Mouse (Mus musculus) forelimb bud, embryonic 11.5 days (tissue): ENCODE results near the gene 5730596B20Rik.
A peak's percentile ranks its signal among the peaks of the same experiment; 100 is the strongest.

Experiments
- DNase-seq: peaks from one replicate; pipeline ENCODE4 v3.0.0-alpha.2; 2012; ENCODE audit warnings: low read depth, low spot score

5730596B20Rik gene

DNA sequence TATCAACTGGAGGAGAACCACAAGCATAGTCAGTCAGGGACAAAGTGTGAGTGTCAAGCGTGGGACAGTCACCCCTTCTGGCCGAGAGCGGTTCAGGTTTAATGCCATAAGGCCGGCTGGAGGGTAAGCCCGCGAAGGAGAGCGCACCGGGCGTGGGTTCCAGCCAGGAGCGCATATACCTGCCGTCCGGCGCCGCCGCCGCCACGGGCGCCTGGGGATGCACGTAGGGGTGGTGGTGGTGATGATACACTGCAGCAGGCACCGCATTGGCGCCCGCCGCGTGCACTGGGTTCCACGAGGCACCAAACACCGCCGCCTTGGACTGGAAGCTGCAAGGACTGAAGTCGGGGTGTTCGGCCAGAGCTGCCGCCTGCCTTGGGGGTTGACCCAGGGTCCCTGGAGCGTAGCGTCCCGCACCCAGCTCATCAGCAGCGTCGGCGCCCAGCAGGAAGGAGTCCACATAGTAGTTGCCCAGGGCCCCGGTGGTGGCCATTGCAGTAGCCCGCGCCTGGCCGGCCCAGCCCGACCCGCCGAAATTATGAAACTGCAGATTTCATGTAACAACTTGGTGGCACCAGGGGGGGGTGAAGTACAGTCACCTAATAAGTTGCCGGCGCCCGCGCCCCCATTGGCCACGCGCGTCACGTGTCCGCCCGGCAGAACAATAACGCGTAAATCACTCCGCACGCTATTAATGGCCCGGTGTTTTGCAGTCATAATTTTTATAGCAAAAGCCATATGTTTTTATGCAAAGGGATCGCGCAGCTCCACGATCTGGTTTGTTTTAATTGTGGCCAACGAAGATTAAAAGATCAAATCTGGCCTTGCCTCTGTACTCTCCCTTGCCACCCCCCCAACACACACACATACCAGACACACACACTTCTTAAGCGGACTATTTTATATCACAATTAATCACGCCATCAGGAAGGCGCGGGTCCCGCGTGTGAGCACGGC is 48.6 kb downstream of the 5730596B20Rik start:
- peak; percentile 96 for DNase-seq

DNA sequence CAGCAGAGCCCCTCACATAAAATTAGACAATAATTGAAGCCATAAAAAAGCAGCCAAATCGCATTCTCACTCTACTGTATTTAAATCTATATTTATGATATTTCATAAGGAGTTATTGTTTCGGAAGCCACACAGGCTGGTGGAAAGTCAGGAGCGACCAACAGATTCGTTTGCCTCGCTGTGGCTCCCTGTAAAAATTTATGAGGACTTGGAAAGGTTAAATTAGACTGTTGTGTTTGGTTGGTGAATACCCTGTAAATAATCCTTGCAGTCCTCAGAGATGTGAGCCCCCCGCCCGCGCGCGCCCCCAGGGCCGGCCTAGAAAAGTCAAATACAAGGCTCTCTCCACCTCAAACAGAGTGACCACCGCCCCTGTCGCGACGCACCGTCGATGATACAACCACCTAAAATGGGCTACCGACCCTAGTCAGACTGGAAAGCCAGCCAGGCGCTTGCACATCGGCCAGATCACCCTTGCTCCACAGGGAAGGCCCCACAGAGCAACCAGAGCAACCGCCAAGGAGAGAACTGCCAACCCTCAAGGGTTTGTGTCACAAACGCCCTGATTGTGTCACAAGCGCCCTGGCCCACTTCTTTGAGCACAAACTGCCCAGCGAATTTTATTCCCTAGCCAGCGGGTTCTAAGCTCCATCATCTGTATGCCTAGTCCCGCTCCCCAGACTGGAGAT is 49.4 kb downstream of the 5730596B20Rik start:
- DNase-seq: no peak

DNA sequence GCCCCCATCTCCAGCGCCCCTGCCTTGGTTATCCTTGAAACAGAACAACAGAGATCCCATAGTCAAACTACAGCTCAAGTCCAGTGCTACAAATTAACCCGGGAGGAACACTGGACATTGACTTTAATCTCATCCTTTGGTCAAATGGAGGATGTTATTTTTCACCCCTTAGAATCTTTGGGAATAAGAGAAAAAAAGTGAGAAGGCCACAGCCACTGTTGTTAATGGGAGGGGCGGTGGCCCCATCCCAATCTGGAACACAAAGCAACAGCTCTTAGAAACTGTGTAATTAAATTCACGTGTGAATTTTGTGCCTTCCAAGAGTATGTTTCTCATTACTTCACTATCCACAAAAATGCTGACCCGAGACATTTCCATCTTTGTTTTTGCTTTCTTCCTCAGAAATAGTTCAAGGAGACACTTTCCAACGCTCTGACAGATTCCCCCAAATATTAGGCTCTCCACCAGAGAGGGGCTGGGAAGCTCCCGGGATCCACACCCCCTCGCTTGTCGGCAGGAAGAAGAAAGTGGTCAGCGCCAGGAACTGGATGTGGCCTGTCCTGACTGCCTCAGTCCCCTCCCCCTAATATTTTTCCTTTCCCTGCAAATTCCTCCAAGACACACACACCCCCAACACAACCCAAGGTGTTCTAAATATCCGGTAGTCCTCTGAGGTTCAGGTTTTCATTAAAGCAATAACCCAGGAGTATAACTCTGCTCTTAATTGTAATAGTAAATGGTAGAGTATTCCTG is 50.3 kb downstream of the 5730596B20Rik start:
- peak; percentile 85 for DNase-seq

DNA sequence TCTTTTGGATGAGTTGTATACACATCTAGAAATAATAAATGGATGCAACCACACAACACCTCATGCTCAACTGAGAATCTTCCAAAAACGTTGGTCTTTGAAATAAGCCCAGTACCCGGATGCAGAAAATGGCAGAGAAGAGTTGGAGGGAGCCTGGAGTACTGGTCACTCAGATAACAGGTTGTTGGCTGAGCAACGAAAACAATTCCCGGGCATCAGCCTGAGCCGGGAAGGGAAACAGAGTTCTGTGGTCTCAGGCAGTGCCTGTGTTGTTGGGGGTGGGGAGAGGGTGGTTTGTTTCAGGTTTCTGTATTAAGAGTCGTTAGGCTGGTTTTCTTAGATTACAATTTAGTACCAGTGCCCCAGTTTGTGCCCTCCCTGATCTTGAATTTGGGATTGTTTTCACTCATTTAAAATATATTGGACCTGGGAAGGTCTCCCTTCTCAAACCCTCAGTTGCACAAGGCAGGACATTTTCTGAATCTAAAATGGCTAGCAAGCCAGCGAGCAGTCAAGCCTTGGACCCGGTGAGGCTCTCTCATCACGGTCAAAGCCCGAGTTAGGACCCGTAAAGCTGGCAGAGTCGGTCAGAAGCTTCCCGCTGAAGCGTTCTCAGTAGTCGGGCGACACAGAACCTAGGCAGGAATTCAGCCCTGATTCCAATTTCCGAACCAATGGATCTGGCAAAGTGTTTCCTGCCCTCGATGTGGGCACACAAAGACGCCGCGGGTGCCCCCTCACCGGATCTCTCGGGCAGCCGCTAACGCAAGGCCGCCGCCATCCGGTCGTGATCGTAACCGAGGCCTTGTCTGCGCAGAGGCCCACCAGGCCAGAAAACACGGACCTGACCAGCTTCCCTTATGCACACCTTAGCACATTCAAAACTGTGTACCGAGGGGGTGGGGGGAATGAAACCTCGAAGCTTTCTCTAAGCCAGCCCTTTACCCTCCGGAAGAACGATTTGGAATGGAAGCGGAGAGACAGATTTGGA is 51.5 kb downstream of the 5730596B20Rik start:
- DNase-seq: no peak

DNA sequence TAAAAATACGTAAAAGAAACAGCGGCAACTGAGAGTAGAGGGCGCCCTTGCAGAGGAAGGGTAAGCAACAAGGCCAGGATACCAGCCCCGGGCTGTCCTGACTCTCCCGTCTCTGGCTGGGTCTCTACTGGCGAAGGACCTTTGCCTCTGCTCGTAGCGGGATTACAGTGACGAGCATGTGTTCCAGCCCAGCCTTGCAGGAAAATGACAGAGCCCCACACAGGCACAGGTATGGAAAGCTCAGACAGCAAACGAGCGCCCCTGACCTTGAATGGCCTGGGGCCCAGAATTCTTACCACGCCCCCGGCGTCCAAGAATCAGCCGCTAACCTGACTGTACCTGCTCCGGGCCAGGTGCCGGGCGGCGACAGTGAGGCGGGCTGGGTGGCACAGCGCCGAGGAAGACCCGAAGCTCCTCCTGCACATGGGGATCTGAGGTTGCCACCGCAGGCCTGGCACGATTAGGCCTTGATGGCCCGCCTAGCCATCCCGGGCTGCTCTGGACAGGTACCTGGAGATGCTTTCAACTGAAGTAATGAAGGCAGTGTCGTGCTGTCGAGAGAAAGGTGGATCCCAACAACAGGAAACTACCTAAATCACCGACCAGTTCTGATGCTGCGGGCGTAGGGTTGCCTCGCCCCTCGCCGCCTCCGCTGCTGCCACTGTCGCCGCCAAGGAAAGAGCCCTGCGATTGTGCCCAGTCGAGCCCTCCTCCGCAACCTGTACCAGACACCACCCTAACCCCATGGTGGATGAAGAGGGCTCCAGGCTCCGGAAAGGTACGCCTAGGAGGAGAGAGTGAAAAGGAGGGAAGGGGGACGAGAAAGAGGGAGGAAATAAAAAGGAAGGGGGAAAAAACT is 52.5 kb downstream of the 5730596B20Rik start:
- DNase-seq: no peak
